Mouse (Mus musculus): ENCODE data around the gene Spaca7.
"Not testable (repeated sequence)": the region's sequence is repeated elsewhere in the genome, so short reads cannot be mapped to it uniquely, and the experiment has no call there.

Gene Spaca7

GRCm38 (mm10) chr8:12609752-12610449 is 37.1 kb downstream of the Spaca7 start:
- DNase-seq (ENCODE audit: low spot score in 2 of 2), result no peak

GRCm38 (mm10) chr8:12613201-12613600 is 40.4 kb downstream of the Spaca7 start:
- DNase-seq (ENCODE audit: low spot score in 2 of 2), result no peak

GRCm38 (mm10) chr8:12617369-12617768 is 44.5 kb downstream of the Spaca7 start:
- not testable (repeated sequence) for DNase-seq (ENCODE audit: low spot score in 2 of 2)

DNA sequence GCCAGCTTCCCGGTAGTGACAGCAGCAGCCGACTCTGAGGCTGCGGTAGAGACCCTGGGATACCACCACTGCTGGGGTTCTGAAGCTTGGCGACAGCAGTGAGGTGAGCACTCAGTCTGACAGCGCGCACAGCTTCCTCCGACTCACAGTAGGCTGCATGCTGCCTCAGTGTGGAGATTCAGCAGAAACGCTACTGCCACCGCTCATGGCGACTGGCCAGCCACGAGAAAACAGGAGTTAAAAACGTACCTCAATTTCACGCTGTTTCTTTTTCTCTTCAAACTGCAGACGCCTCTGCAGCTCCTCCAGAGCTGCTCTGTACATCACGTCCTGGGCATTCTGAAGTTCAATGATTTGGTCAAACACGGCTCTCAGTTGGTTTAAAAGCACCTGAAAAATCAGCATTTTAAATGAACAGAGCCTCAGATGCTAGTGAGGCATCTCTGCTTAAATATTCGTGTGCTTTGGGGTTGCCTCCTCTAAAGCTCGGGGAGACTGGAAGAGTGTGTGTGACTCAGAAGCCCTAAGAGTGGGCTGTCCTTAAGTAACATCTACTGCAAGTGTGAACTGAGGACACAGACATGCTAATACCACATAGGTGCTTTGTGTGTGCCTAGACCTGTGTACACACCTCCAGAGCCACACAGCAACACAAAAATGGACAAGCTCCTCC is 48.9 kb downstream of the Spaca7 start:
- peak; percentile 55 to 80 for DNase-seq (ENCODE audit: low spot score in 2 of 2)

DNA sequence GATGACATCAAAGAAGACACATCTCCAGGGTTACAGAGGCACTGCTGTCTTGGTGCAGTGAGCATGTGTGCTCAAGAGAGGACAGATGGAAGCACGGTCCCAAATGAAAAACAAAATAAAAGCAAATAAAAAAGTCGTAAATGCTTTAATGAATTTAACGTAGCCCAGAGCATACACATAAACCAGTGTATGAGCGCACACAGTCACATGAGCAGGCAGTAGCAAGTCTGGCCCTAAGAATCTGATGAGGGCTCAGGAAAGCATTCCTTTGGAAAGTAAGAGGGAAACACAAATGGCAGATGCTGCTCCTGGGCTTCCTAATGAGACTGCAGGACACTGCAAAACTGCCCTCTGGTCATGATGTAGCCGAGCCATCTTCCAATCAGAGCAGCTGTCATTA is 53.1 kb downstream of the Spaca7 start:
- no peak for DNase-seq (ENCODE audit: low spot score in 2 of 2)

DNA sequence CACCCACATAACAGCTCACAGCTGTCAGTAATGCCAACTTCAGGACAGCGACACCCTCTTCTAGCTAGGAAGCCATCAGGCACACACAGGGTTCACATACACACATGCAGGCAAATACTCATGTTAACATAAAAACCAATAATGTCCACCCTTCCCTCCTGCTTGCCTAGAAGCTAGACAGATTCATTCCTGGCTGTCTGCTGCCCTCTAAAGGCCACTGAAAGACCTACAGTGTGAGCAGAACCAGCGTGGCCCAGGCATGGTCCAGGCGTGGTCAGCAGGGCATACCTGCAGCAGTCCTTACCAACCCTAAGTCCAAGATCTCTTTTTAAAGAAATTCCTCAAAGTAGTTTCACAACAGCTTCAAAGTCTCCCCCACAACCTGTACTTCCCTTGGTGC is 56.2 kb downstream of the Spaca7 start:
- no peak for DNase-seq (ENCODE audit: low spot score in 2 of 2)

DNA sequence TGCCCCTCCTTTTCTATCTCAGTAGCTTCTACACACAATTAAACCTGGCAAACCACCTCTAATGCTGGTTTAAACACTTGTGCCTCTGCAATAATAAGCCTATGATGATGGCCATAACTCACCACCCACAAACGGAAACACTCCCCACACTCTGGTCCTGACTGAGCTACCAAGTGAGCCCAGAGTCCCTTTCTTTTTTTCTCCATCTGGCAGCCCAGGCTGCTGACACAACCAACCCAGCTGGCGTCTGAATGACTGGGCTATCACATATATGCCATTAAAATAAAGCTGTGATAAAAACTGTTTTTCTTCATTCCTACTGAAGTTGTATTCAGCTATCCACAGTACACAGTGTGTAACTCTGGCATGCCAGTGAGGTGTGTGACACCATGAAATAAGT is 62.5 kb downstream of the Spaca7 start:
- no peak for DNase-seq (ENCODE audit: low spot score in 2 of 2)

DNA sequence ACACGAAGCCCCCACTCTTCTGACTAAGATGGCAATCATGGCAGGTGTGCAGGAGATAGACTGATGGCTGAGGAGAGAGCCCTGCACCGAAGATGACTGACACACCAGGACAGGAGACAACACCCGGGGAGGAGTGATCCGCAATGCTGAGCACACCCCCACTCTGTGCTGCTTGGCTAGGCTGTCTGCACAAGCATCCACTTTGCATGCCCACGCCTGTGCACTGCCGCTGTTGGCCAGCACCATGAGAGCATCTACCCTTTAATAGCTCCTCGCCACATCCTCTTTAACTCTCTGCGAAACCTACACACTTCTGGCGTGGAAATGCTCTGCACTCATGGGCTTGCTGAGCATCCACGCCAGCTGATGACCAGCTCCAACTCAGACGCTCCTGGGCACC is 65.6 kb downstream of the Spaca7 start:
- DNase-seq (ENCODE audit: low spot score in 2 of 2), result peak in 1 of 2 experiments; percentile 32

GRCm38 (mm10) chr8:12641527-12641926 is 68.7 kb downstream of the Spaca7 start:
- DNase-seq (ENCODE audit: low spot score in 2 of 2), result no peak

DNA sequence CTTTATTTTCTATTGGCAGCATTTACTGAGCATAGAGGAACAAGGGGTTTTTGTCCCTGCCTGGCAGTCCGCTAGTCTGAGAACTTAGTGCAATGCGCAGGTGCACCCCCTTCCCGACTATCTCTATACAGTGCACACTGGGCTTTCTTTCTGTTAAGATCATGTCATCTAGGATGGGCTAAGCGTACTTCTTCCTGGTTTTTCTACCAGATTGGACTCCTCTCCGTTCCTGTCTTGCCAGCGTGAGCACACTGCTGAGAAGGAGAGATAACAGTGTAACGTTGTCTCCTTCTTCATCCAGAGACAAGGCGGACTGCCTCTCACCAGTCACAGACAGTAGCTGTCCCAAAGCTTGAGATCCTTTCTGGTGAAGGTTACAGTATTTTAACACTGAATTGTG is 71.5 kb downstream of the Spaca7 start:
- DNase-seq (ENCODE audit: low spot score in 2 of 2), result no peak

- DNase-seq (ENCODE audit: low spot score in 2 of 2), result no peak
Measured at GRCm38 (mm10) chr8:12644894-12645293, 72.1 kb downstream of the Spaca7 start.

GRCm38 (mm10) chr8:12646536-12646935 is 73.7 kb downstream of the Spaca7 start:
- DNase-seq (ENCODE audit: low spot score in 2 of 2), result no peak

GRCm38 (mm10) chr8:12648951-12649350 is 76.1 kb downstream of the Spaca7 start:
- DNase-seq (ENCODE audit: low spot score in 2 of 2), result no peak
